Mouse (Mus musculus) kidney, embryonic 14.5 days (tissue): ENCODE measurements around the gene Phldb1. TPM values are rescaled to one million over a fixed set of nuclear protein-coding genes. Genes with fewer than 3 reads are reported as not detected.

Experiments
- ATAC-seq: fragments of 200-750 bp; cut with Nextera tagmentation; 2 replicates; pipeline ENCODE4 v1.8.0; 2017; ENCODE audit warnings: moderate number of reproducible peaks, mild to moderate bottlenecking, moderate TSS enrichment, moderate library complexity; ENCODE audit not compliant: low FRiP score, low TSS enrichment
- H3K27ac ChIP-seq: fragments of 300-500 bp; sonication (generic); 2 replicates; pipeline ENCODE4 v1.5.1; 2014; ENCODE audit warnings: low read depth, mild to moderate bottlenecking, low read length, moderate library complexity, mixed read lengths
- H3K27me3 ChIP-seq: fragments of 300-500 bp; sonication (generic); 2 replicates; pipeline ENCODE4 v1.6.1; 2014; ENCODE audit warnings: mild to moderate bottlenecking, low read length; ENCODE audit not compliant: control insufficient read depth, insufficient read depth
- H3K36me3 ChIP-seq: fragments of 300-500 bp; sonication (generic); 2 replicates; pipeline ENCODE4 v1.6.1; 2014; ENCODE audit warnings: low read length, mixed read lengths; ENCODE audit not compliant: control insufficient read depth, insufficient read depth
- H3K4me1 ChIP-seq: fragments of 300-500 bp; sonication (generic); 2 replicates; pipeline ENCODE4 v1.6.1; 2014; ENCODE audit warnings: low read length, mixed read lengths; ENCODE audit not compliant: control insufficient read depth, insufficient read depth
- H3K4me2 ChIP-seq: fragments of 300-500 bp; sonication (generic); replicated peaks from 2 replicates; pipeline ENCODE4 v1.6.1; 2014; ENCODE audit warnings: low read depth, mild to moderate bottlenecking, low read length
- H3K4me3 ChIP-seq: fragments of 300-500 bp; sonication (generic); 2 replicates; pipeline ENCODE4 v1.5.1; 2014; ENCODE audit warnings: mild to moderate bottlenecking, low read length
- H3K9ac ChIP-seq: fragments of 300-500 bp; sonication (generic); 2 replicates; pipeline ENCODE4 v1.6.1; 2014; ENCODE audit warnings: low read depth, mild to moderate bottlenecking, low read length, moderate library complexity
- H3K9me3 ChIP-seq: fragments of 300-500 bp; sonication (generic); 2 replicates; pipeline ENCODE4 v1.6.1; 2016; ENCODE audit warnings: low read length; ENCODE audit not compliant: control insufficient read depth
- WGBS: fragments of 180-500 bp; shearing (Covaris S2); extraction: QIAGEN DNeasy Blood & Tissue Kit; methylation state at CpG from one replicate; pipeline ENCODE4 v1.1.7; 2014; 5-methylcytosine and 5-hydroxymethylcytosine counted together
- polyA plus RNA-seq: library from polyadenylated mRNA; unstranded; fragments of >200 nt; fragmentation: Nextera tagmentation; extraction: Ambion mirVana; gene quantifications from 2 replicates; pipeline ENCODE4 v1.2.1, GENCODE M21; 2014

Gene Phldb1
- polyA plus RNA-seq, 1 experiment from 2014 or later = 28.7 TPM

DNA sequence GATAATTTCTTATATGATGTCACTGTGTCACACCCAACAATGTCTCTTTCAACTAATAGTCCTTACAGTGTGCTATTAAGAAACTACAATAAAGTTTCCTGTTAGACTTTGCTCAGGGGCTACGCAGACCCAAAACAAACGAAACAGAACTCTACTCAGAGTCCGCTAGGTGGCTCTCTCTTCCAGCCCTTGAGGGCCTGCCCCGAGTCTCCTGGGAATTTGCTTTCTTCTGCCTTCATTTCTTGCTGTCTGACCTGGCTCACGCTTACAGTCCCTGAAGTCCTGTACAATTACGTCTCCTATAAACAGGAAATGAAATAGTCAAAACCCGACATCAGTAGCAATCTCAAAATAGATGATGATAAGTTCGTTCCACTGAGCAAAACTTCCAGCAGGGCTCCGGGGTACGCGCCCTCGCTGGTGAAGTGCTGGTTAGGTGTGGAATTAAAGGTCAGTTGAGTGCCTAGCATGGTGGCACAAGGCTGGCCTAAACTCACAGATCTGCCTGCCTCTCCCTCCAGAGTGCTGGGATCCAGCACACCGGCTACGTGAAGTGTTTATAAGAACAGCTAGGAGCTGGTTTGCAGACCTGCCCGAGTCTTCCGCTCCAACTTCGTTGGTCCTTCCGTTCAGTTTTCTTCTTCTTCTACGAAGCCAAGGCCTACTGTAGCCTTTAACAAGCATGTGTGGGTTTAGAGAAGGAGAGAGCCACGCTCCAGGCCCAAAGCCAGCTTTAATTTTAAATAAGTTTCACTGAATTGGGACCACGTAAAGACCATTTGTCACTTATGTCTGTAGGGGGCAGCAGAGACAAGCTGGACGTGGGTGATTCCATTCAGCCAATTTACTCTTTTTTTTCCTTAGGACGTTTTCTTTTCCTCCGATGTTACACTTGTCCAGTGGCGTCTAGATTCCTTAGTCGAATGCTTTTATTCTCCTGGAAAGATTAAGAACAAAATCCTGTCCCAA lies 79.6 kb downstream of the Phldb1 start:
- no peaks in the 10 kb centered on the region for H3K4me1 ChIP-seq
- no peaks in the 10 kb centered on the region for H3K9me3 ChIP-seq
- ATAC-seq = peak; percentile 54; the same call in 1 of the 2 replicates
- H3K9ac ChIP-seq = no peak overlapping the region
- H3K4me2 ChIP-seq = peak overlapping the region; percentile 26
- 30% methylated on average over 26 of the region's 26 CpGs for WGBS
- no peaks in the 10 kb centered on the region for H3K27me3 ChIP-seq
- H3K36me3 ChIP-seq = no peaks in the 10 kb centered on the region
- H3K4me3 ChIP-seq = peak overlapping the region; percentile 17; the same call in 1 of the 2 replicates
- no peak overlapping the region for H3K27ac ChIP-seq

DNA sequence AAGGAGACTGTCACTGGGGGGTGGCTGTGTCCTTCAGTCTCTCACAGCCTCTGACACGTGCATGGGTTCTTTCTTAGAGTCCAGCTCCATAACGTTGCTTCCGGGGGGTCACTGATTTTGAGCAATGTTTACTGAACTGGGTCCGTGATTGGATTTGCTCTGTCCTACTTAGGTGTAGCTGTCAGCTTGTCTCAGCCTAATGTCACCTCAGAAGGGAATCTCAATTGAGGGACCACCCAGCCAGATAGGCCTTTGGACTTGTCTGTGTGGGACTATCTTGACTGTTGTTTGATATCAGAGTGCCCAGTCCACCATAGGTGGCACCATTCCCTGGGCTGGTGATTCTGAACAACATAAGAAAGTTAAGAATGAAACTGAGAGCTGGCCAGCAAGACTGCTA lies 81.1 kb downstream of the Phldb1 start:
- Histone ChIP-seq H3K27me3 (no peaks in the 10 kb centered on the region), H3K4me3 (no peak overlapping the region), H3K4me2 (no peak overlapping the region), H3K4me1 (no peaks in the 10 kb centered on the region), H3K9ac (no peak overlapping the region), H3K36me3 (no peaks in the 10 kb centered on the region), H3K9me3 (no peaks in the 10 kb centered on the region), H3K27ac (no peak overlapping the region)
- no peak for ATAC-seq
- WGBS = 69% methylated on average over 4 of the region's 4 CpGs

DNA sequence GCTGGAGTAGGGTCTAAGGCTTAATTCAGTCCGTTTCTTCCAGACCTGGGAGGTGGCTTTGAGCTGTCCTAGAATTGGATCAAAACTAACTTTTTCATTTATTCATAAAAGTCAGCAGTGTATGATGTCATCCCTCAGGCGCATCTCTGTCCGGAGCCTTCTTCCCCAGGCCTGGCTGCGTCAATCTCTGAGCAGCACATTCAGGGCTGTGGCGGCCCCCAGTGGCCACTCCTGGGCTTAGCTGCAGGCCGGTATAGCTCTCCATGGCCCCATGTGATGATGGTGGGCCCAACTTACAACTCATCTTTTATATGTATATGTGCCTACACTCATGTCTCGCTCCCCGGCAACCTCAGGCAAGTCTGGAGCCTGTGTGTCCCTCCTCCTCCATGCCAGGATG lies 83.0 kb downstream of the Phldb1 start:
- ATAC-seq = peak; percentile 67
- no peak overlapping the region for H3K27ac ChIP-seq

DNA sequence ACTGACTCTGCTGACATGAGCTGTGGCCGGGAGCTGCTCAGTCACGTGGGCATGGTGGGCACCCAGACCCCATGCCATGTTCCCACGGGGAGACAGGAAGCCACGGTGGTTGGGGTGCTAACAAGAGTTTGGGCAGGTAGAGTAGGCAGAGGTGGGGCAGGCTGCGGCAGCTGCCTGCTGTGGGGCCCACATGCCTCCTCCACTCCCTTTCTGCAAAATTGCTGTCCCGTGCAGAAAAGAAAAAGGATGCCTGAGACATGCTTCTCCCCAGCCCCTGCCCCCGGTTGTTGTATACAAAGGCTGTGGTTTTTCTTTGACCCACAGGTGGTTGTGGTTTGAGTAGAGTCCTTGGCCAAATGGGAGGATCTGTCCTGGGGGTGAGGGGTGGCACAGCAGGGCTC lies 86.1 kb downstream of the Phldb1 start:
- H3K36me3 ChIP-seq = no peaks in the 10 kb centered on the region
- no peak overlapping the region for H3K4me3 ChIP-seq
- no peaks in the 10 kb centered on the region for H3K9me3 ChIP-seq
- H3K27me3 ChIP-seq = no peaks in the 10 kb centered on the region
- WGBS = 75% methylated on average over 7 of the region's 7 CpGs
- H3K4me2 ChIP-seq = no peak overlapping the region
- H3K27ac ChIP-seq = no peak overlapping the region
- no peak overlapping the region for H3K9ac ChIP-seq
- no peaks in the 10 kb centered on the region for H3K4me1 ChIP-seq
- no peak for ATAC-seq

More for the DNA sequence above, 83.0 kb downstream of the Phldb1 start:
- Histone ChIP-seq H3K4me2 (no peak overlapping the region), H3K9ac (no peak overlapping the region), H3K9me3 (no peaks in the 10 kb centered on the region), H3K4me1 (no peaks in the 10 kb centered on the region), H3K36me3 (no peaks in the 10 kb centered on the region), H3K4me3 (no peak overlapping the region), H3K27me3 (no peaks in the 10 kb centered on the region)
- 12% methylated on average over 8 of the region's 8 CpGs for WGBS

DNA sequence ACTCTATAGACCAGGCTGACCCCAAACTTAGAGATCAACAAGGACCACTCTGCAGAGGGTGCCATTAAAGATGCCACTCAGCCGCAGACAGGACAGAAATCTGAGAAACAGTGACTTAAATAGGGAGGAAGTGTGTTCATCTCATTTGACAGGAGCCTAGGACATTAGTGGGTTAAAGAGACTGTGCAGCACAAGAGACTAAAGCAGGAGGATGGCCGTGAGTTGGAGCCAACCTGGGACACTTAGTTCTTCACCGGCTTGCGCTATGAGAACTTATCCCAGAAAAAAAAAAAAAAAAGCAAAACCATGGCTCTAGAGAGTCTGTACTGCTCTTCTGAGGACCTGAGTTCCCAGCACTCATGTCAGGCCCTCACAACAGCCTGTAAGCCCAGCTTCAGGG lies 87.3 kb downstream of the Phldb1 start:
- WGBS = 74% methylated on average over 4 of the region's 4 CpGs
- H3K4me1 ChIP-seq = no peaks in the 10 kb centered on the region
- H3K9me3 ChIP-seq = no peaks in the 10 kb centered on the region
- H3K9ac ChIP-seq = no peak overlapping the region
- no peak overlapping the region for H3K27ac ChIP-seq
- H3K4me2 ChIP-seq = no peak overlapping the region
- H3K4me3 ChIP-seq = no peak overlapping the region
- no peaks in the 10 kb centered on the region for H3K36me3 ChIP-seq
- no peak for ATAC-seq
- H3K27me3 ChIP-seq = no peaks in the 10 kb centered on the region

DNA sequence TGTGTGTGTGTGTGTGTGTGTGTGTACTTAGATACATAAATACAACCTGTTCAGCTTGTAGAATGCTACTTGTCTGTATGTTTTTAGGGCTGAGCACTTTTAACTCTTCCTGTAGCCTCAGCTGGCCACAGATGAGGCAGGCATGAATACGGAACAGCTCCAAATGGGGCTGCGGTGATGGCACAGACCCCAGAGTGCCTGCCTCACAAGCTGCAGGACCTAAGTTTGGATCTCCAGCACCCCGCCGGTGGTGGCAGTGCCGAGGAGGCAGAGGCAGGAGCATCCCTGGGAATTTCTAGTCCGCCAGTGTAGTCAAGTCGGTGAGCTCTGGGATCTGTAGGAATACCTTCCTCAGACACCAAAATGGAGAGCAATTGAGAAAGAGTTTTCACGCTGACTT lies 88.0 kb downstream of the Phldb1 start:
- Histone ChIP-seq H3K27ac (no peak overlapping the region), H3K9me3 (no peaks in the 10 kb centered on the region), H3K4me3 (no peak overlapping the region), H3K9ac (no peak overlapping the region), H3K27me3 (no peaks in the 10 kb centered on the region), H3K36me3 (no peaks in the 10 kb centered on the region), H3K4me2 (no peak overlapping the region), H3K4me1 (no peaks in the 10 kb centered on the region)
- 95% methylated on average over 8 of the region's 8 CpGs for WGBS
- no peak for ATAC-seq

DNA sequence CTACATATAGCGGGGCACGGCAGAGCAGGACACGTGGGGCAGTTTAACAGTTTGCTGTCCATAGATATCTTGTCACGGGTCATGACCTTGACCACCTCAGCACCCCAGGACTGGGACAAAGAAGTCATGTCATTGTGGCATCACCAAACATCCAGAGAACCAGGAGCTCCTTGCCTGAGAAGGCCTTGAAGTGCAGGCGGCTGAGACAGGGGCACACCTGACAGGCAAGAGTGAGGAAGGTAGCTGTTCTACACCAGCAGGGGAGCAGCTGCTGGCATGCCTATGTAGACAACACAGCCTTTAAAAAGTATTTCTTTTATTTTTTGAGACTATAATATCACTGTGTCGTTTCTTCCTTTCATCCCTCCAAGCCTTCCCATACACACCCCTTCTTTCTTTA lies 88.6 kb downstream of the Phldb1 start:
- Histone ChIP-seq H3K4me3 (no peak overlapping the region), H3K9ac (no peak overlapping the region), H3K36me3 (no peaks in the 10 kb centered on the region), H3K4me2 (no peak overlapping the region), H3K27me3 (no peaks in the 10 kb centered on the region), H3K4me1 (no peaks in the 10 kb centered on the region), H3K27ac (no peak overlapping the region), H3K9me3 (no peaks in the 10 kb centered on the region)
- WGBS = 92% methylated on average over 6 of the region's 6 CpGs
- ATAC-seq = no peak

DNA sequence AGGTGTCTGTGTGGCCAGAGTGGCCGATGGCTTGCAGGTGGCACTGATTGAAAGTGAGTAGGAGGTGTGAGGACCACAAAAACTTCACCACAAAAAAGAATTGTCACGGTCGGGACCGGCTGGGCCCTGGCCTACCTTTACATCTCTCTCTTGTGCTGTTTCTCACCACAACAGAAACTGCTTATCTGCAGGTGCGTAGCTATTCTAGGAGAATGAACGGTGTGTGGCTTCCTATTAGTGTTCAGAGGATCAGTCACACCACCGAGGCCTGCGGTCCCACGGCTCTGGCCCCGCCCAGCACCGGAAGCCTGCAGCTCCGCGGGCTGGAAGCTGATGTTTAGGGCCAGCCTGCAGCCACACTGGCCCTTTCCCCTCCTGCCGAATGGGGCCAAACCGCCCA lies 89.1 kb downstream of the Phldb1 start:
- Histone ChIP-seq H3K9ac (no peak overlapping the region), H3K4me3 (no peak overlapping the region), H3K27ac (no peak overlapping the region), H3K4me2 (no peak overlapping the region), H3K36me3 (no peaks in the 10 kb centered on the region), H3K27me3 (no peaks in the 10 kb centered on the region), H3K9me3 (no peaks in the 10 kb centered on the region), H3K4me1 (no peaks in the 10 kb centered on the region)
- no peak for ATAC-seq
- WGBS = 65% methylated on average over 15 of the region's 15 CpGs

DNA sequence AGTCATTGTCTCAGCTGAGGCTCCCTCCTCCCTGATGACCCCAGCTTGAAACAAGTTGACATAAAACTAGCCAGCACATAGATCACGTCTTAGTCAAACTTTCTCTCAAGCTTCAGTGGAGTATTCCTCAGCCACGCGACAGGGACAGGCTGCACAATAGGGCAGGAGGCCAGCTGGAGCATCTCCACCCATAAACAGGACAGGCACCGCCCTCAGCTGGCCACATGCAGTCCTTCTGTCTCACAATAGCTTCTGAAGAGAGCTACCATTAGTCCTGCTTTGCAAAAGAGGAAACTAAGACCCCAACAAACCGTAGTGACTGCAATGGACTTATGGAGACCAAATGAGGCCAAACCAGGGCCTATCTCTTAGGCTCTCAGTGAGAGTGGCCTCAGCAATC lies 89.5 kb downstream of the Phldb1 start:
- ATAC-seq = no peak

More for the DNA sequence above, 89.5 kb downstream of the Phldb1 start:
- no peak overlapping the region for H3K9ac ChIP-seq
- 61% methylated on average over 5 of the region's 5 CpGs for WGBS
- no peak overlapping the region for H3K27ac ChIP-seq
- no peak overlapping the region for H3K4me3 ChIP-seq
- peaks cover 3% of the 10 kb centered on the region; the same call in 1 of the 2 replicates for H3K36me3 ChIP-seq
- H3K4me2 ChIP-seq = no peak overlapping the region
- no peaks in the 10 kb centered on the region for H3K9me3 ChIP-seq
- H3K4me1 ChIP-seq = no peaks in the 10 kb centered on the region
- H3K27me3 ChIP-seq = no peaks in the 10 kb centered on the region
